Mouse (Mus musculus): Measurements from ENCODE around the gene Tor1aip1. TPM values are rescaled to one million over a fixed set of nuclear protein-coding genes. Genes with fewer than 3 reads are reported as not detected.

The Tor1aip1 gene
- total and polyA plus RNA-seq, 3 experiments: 19.1 to 44.1 (median 39.8) TPM

GRCm38 (mm10) chr1:155987625-155988024 is 48.7 kb downstream of the Tor1aip1 start:
- no peaks in the 10 kb centered on the region for H3K27me3 ChIP-seq (replicated peaks)
- no peak for DNase-seq (ENCODE audit: extremely low read depth)
- no peak overlapping the region for H3K9ac ChIP-seq (ENCODE audit: insufficient read depth, low read depth)
- TF ChIP-seq SIN3A (IDR thresholded peaks at IDR 0.05; ENCODE audit: low read length) (no peak), JUND (conservative IDR thresholded peaks at IDR 0.05; ENCODE audit: low read depth, low read length) (no peak), BHLHE40 (IDR thresholded peaks at IDR 0.05; ENCODE audit: low read depth, low read length) (no peak), SMC3 (IDR thresholded peaks at IDR 0.05; ENCODE audit: low read depth, low read length) (no peak), NELFE (IDR thresholded peaks at IDR 0.05; ENCODE audit: low read depth, low read length) (no peak), CHD2 (IDR thresholded peaks at IDR 0.05; ENCODE audit: low read length) (no peak), ZC3H11A (IDR thresholded peaks at IDR 0.05; ENCODE audit: low read depth, low read length) (no peak), CHD1 (IDR thresholded peaks at IDR 0.05; ENCODE audit: low read depth, low read length) (no peak), UBTF (IDR thresholded peaks at IDR 0.05; ENCODE audit: low read depth, low read length) (no peak), E2F4 (IDR thresholded peaks at IDR 0.05; ENCODE audit: insufficient replicate concordance, low read depth, low read length) (no peak), GABPA (IDR thresholded peaks at IDR 0.05; ENCODE audit: insufficient replicate concordance, low read depth, low read length) (no peak), MXI1 (IDR thresholded peaks at IDR 0.05; ENCODE audit: low read depth, low read length) (no peak), NRF1 (IDR thresholded peaks at IDR 0.05; ENCODE audit: low read depth, low read length) (no peak), MAX (IDR thresholded peaks at IDR 0.05; ENCODE audit: low read length) (no peak), POLR2A (IDR thresholded peaks at IDR 0.05; ENCODE audit: low read depth, low read length) (no peak), PAX5 (IDR thresholded peaks at IDR 0.05; ENCODE audit: low read length) (no peak)
- no peak overlapping the region for H3K4me3 ChIP-seq (replicated peaks in 1 of 3; ENCODE audit: low read depth in 2 of 3, low read length in 2 of 3, poor library complexity in 1 of 3)
- H3K27ac ChIP-seq (ENCODE audit: insufficient read depth, low read depth): no peak overlapping the region
- H3K36me3 ChIP-seq (replicated peaks in 1 of 2; ENCODE audit: control insufficient read depth in 1 of 2, insufficient read depth in 1 of 2, low read length in 1 of 2): no peaks in the 10 kb centered on the region
- peaks cover 3 to 20% of the 10 kb centered on the region in 2 experiments; a peak in 2 of 4 replicates for H3K4me1 ChIP-seq (ENCODE audit: control insufficient read depth in 1 of 2, insufficient read depth in 2 of 2)
- in situ Hi-C loops (cut with MboI; ENCODE audit: low pct_ligation_motif_present, low pct_unique_long_range_greater_than_20kb, low sequenced_read_pairs): no loop called here
- no peaks in the 10 kb centered on the region for H3K79me2 ChIP-seq (replicated peaks; ENCODE audit: control insufficient read depth, extremely low read depth, insufficient read depth, poor library complexity, severe bottlenecking)
- dilution Hi-C loops (cut with MboI; ENCODE audit: extremely low pct_ligation_motif_present, extremely low pct_unique_long_range_greater_than_20kb, low sequenced_read_pairs): no loop called here
- H3K9me3 ChIP-seq (replicated peaks; ENCODE audit: low read length): no peaks in the 10 kb centered on the region
- no peak overlapping the region for H3K4me2 ChIP-seq (ENCODE audit: insufficient read depth, low read depth, poor library complexity, severe bottlenecking)

- Histone ChIP-seq H3K36me3 (replicated peaks in 1 of 2; ENCODE audit: control insufficient read depth in 1 of 2, insufficient read depth in 1 of 2, low read length in 1 of 2) (no peaks in the 10 kb centered on the region), H3K4me3 (replicated peaks in 1 of 3; ENCODE audit: low read depth in 2 of 3, low read length in 2 of 3, poor library complexity in 1 of 3) (no peak overlapping the region), H3K27ac (ENCODE audit: insufficient read depth, low read depth) (no peak overlapping the region), H3K9me3 (replicated peaks; ENCODE audit: low read length) (peaks cover 8% of the 10 kb centered on the region), H3K4me2 (ENCODE audit: insufficient read depth, low read depth, poor library complexity, severe bottlenecking) (no peak overlapping the region), H3K79me2 (replicated peaks; ENCODE audit: control insufficient read depth, extremely low read depth, insufficient read depth, poor library complexity, severe bottlenecking) (peaks cover 8% of the 10 kb centered on the region), H3K4me1 (ENCODE audit: control insufficient read depth in 1 of 2, insufficient read depth in 2 of 2) (peaks cover 0 to 22% of the 10 kb centered on the region in 2 experiments; a peak in 2 of 4 replicates), H3K27me3 (replicated peaks) (no peaks in the 10 kb centered on the region), H3K9ac (ENCODE audit: insufficient read depth, low read depth) (peak overlapping the region; percentile 39; the same call in 1 of the 2 replicates)
- dilution Hi-C loops (cut with MboI; ENCODE audit: extremely low pct_ligation_motif_present, extremely low pct_unique_long_range_greater_than_20kb, low sequenced_read_pairs) (no loop called here), in situ Hi-C loops (cut with MboI; ENCODE audit: low pct_ligation_motif_present, low pct_unique_long_range_greater_than_20kb, low sequenced_read_pairs) (no loop called here)
- no peak for DNase-seq (ENCODE audit: extremely low read depth)
- TF ChIP-seq RAD21 (IDR thresholded peaks at IDR 0.05; ENCODE audit: low read depth, low read length) (no peak), ZC3H11A (IDR thresholded peaks at IDR 0.05; ENCODE audit: low read depth, low read length) (no peak), TBP (conservative IDR thresholded peaks at IDR 0.05; ENCODE audit: low read depth, low read length) (no peak), ZMIZ1 (IDR thresholded peaks at IDR 0.05; ENCODE audit: low read depth, low read length) (no peak), MXI1 (IDR thresholded peaks at IDR 0.05; ENCODE audit: low read depth, low read length) (no peak), MEF2A (IDR thresholded peaks at IDR 0.05; ENCODE audit: borderline replicate concordance, low read depth, low read length) (no peak)
Measured at GRCm38 (mm10) chr1:155974931-155975330, 61.3 kb downstream of the Tor1aip1 start.
